ENCODE assay signal across 8 mouse cellular contexts in the genomic region with DNA sequence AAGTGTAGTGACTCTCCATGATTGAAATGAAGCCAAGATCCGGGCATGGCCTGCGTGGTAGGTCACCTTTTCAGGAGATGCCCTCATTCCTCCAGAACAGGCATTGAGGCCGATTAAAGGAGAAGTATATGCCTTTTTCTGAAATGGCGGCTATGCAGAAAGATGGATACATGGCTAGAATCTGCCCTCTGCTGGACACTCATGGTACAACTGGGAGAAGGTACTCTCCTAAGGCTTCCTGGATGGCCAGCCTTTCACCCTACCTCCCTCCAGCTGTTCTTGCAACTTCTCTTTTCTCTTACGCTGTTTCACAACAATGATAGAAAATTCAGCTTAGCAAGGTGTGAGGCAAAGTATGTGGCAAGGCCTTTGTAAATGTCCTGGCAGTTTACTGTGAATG. TPM values are rescaled to one million over a fixed set of nuclear protein-coding genes. Genes with fewer than 3 reads are reported as not detected.
DNase-seq lines count a peak whose midpoint lies in the region; ATAC-seq and TF ChIP-seq lines count a peak whose summit lies in the region.

No protein-coding gene starts in this region.

- no peaks in the 10 kb centered on the region for H3K9me3 ChIP-seq in liver, embryonic 12.5 days (replicated peaks)
- no peaks in the 10 kb centered on the region for H3K9me3 ChIP-seq in forebrain, embryonic 12.5 days
- no peaks in the 10 kb centered on the region for H3K9me3 ChIP-seq in hindbrain, embryonic 16.5 days (ENCODE audit: control insufficient read depth, low read length)
- H3K9me3 ChIP-seq in midbrain, postnatal 0 days (ENCODE audit: low read length) = no peaks in the 10 kb centered on the region

- H3K4me3 ChIP-seq in liver, embryonic 12.5 days = no peak overlapping the region
- H3K4me3 ChIP-seq in forebrain, embryonic 12.5 days (replicated peaks) = no peak overlapping the region
- no peak overlapping the region for H3K4me3 ChIP-seq in hindbrain, embryonic 16.5 days (ENCODE audit: low read length)
- no peak overlapping the region for H3K4me3 ChIP-seq in midbrain, postnatal 0 days (ENCODE audit: low read depth, low read length)

- H3K27me3 ChIP-seq in liver, embryonic 12.5 days (replicated peaks) = no peaks in the 10 kb centered on the region
- H3K27me3 ChIP-seq in forebrain, embryonic 12.5 days = no peaks in the 10 kb centered on the region
- H3K27me3 ChIP-seq in hindbrain, embryonic 16.5 days (replicated peaks; ENCODE audit: control insufficient read depth, insufficient read depth, low read length) = no peaks in the 10 kb centered on the region
- H3K27me3 ChIP-seq in midbrain, postnatal 0 days (ENCODE audit: insufficient read depth, low read length) = no peaks in the 10 kb centered on the region

- intact Hi-C loops in left cerebral cortex, postnatal 10 days (cut with DNase I) = no loop called here

- DNase-seq in liver = peak; percentile 67
- DNase-seq in brain, embryonic 14.5 days (ENCODE audit: low read depth) = peak; percentile 78
- peak; percentile 78 to 82 for DNase-seq in left cerebral cortex, postnatal 10 days (ENCODE audit: extremely low spot score in 1 of 2, low spot score in 2 of 2)
- DNase-seq in midbrain, postnatal 0 days (ENCODE audit: low spot score) = peak; percentile 83
- DNase-seq in spleen, postnatal 4 days (ENCODE audit: low spot score in 2 of 2) = peak; percentile 80 to 91

- no peak overlapping the region for H3K27ac ChIP-seq in liver, embryonic 12.5 days
- H3K27ac ChIP-seq in forebrain, embryonic 12.5 days = no peak overlapping the region
- no peak overlapping the region for H3K27ac ChIP-seq in hindbrain, embryonic 16.5 days (ENCODE audit: low read depth, low read length)
- peak overlapping the region; percentile 62; the same call in 1 of the 2 replicates for H3K27ac ChIP-seq in midbrain, postnatal 0 days (ENCODE audit: low read depth, low read length)

- H3K36me3 ChIP-seq in liver, embryonic 12.5 days = peaks cover 11% of the 10 kb centered on the region
- peaks cover 37% of the 10 kb centered on the region for H3K36me3 ChIP-seq in forebrain, embryonic 12.5 days (replicated peaks)
- H3K36me3 ChIP-seq in hindbrain, embryonic 16.5 days (ENCODE audit: control insufficient read depth, insufficient read depth, low read length) = peaks cover 13% of the 10 kb centered on the region; the same call in 1 of the 2 replicates
- peaks cover 26% of the 10 kb centered on the region for H3K36me3 ChIP-seq in midbrain, postnatal 0 days (ENCODE audit: insufficient read depth, low read length)

- H3K4me1 ChIP-seq in liver, embryonic 12.5 days = peaks cover 15% of the 10 kb centered on the region
- H3K4me1 ChIP-seq in forebrain, embryonic 12.5 days = no peaks in the 10 kb centered on the region
- no peaks in the 10 kb centered on the region for H3K4me1 ChIP-seq in hindbrain, embryonic 16.5 days (ENCODE audit: control insufficient read depth, insufficient read depth, low read depth, low read length)
- H3K4me1 ChIP-seq in midbrain, postnatal 0 days (ENCODE audit: insufficient read depth, low read length) = no peaks in the 10 kb centered on the region

- WGBS in liver, embryonic 12.5 days (ENCODE audit: insufficient replicate concordance) = 33% methylated on average over 5 of the region's 5 CpGs
- WGBS in forebrain, embryonic 12.5 days = 52% methylated on average over 5 of the region's 5 CpGs
- WGBS in hindbrain, embryonic 16.5 days = 48% methylated on average over 5 of the region's 5 CpGs
- WGBS in midbrain, postnatal 0 days = 40% methylated on average over 5 of the region's 5 CpGs

- H3K4me2 ChIP-seq in liver, embryonic 12.5 days = no peak overlapping the region
- no peak overlapping the region for H3K4me2 ChIP-seq in forebrain, embryonic 12.5 days
- no peak overlapping the region for H3K4me2 ChIP-seq in hindbrain, embryonic 16.5 days (ENCODE audit: low read length)
- no peak overlapping the region for H3K4me2 ChIP-seq in midbrain, postnatal 0 days (ENCODE audit: low read depth, low read length, poor library complexity, severe bottlenecking)

- no peak for TF ChIP-seq POLR2A in brain, embryonic 14.5 days (IDR thresholded peaks at IDR 0.05; ENCODE audit: borderline replicate concordance, extremely low read depth, insufficient read depth, insufficient read length, poor library complexity, severe bottlenecking)

- TF ChIP-seq CTCF in brain, embryonic 14.5 days (IDR thresholded peaks at IDR 0.05; ENCODE audit: borderline replicate concordance, extremely low read depth, insufficient read depth, insufficient read length) = peak; percentile 75; the same call in 1 of the 2 replicates
- peak; percentile 90 for TF ChIP-seq CTCF in midbrain, postnatal 0 days (IDR thresholded peaks at IDR 0.05)

- no peak for ATAC-seq in liver, embryonic 12.5 days
- peak; percentile 41; the same call in 1 of the 2 replicates for ATAC-seq in forebrain, embryonic 12.5 days (ENCODE audit: low FRiP score)
- ATAC-seq in hindbrain, embryonic 16.5 days = peak; percentile 64; the same call in 1 of the 2 replicates
- no peak for ATAC-seq in midbrain, postnatal 0 days (ENCODE audit: low FRiP score)

- H3K9ac ChIP-seq in liver, embryonic 12.5 days = no peak overlapping the region
- H3K9ac ChIP-seq in forebrain, embryonic 12.5 days = no peak overlapping the region
- no peak overlapping the region for H3K9ac ChIP-seq in hindbrain, embryonic 16.5 days (ENCODE audit: low read depth, low read length)
- no peak overlapping the region for H3K9ac ChIP-seq in midbrain, postnatal 0 days (replicated peaks; ENCODE audit: low read length, poor library complexity, severe bottlenecking)

RNA-seq across cellular contexts. Expression of gene Rab11fip4, which starts 13.3 kb away (rescaled TPM):
- 1.1 and 1.5 TPM in 2 replicates for polyA plus RNA-seq in liver, embryonic 12.5 days (2016; fragmentation: Nextera tagmentation; extraction: Ambion mirVana)
- polyA plus RNA-seq in brain, embryonic 14.5 days (2012; rRNA removed) = 39.5 and 55.0 TPM in 2 replicates
- 25.6 and 26.8 TPM in 2 replicates for polyA plus RNA-seq in forebrain, embryonic 12.5 days (2016; fragmentation: Nextera tagmentation; extraction: Ambion mirVana)
- polyA plus RNA-seq in hindbrain, embryonic 16.5 days (2015; fragmentation: Nextera tagmentation; extraction: Ambion mirVana) = 20.0 and 27.8 TPM in 2 replicates
- 100 to 1,000 TPM; 173 to 174 TPM for total RNA-seq in left cerebral cortex, postnatal 10 days (2021)
- 68.1 and 68.3 TPM in 2 replicates for total RNA-seq in midbrain, postnatal 0 days (2014; rRNA removed)
- polyA plus RNA-seq in midbrain, postnatal 0 days (2015; fragmentation: Nextera tagmentation; extraction: Ambion mirVana) = 19.0 and 19.9 TPM in 2 replicates

RNA-seq across cellular contexts. Expression of gene Evi2a, which starts 47.3 kb away (rescaled TPM):
- polyA plus RNA-seq in liver, embryonic 12.5 days (2016; fragmentation: Nextera tagmentation; extraction: Ambion mirVana) = 3.4 and 4.2 TPM in 2 replicates
- polyA plus RNA-seq in brain, embryonic 14.5 days (2012; rRNA removed) = 2.2 and 2.4 TPM in 2 replicates
- 2.9 and 3.0 TPM in 2 replicates for polyA plus RNA-seq in forebrain, embryonic 12.5 days (2016; fragmentation: Nextera tagmentation; extraction: Ambion mirVana)
- polyA plus RNA-seq in hindbrain, embryonic 16.5 days (2015; fragmentation: Nextera tagmentation; extraction: Ambion mirVana) = 3.1 TPM in 2 replicates
- 1 to 10 TPM; 4.7 to 6.1 TPM for total RNA-seq in left cerebral cortex, postnatal 10 days (2021)
- total RNA-seq in midbrain, postnatal 0 days (2014; rRNA removed) = 2.3 and 2.7 TPM in 2 replicates
- polyA plus RNA-seq in midbrain, postnatal 0 days (2015; fragmentation: Nextera tagmentation; extraction: Ambion mirVana) = 4.0 and 4.7 TPM in 2 replicates

RNA-seq across cellular contexts. Expression of gene Evi2, which starts 47.4 kb away (rescaled TPM):
- polyA plus RNA-seq in liver, embryonic 12.5 days (2016; fragmentation: Nextera tagmentation; extraction: Ambion mirVana) = 0.66 and 0.77 TPM in 2 replicates
- 0.03 and 0.07 TPM in 2 replicates for polyA plus RNA-seq in brain, embryonic 14.5 days (2012; rRNA removed)
- polyA plus RNA-seq in forebrain, embryonic 12.5 days (2016; fragmentation: Nextera tagmentation; extraction: Ambion mirVana) = 1.0 and 1.1 TPM in 2 replicates
- polyA plus RNA-seq in hindbrain, embryonic 16.5 days (2015; fragmentation: Nextera tagmentation; extraction: Ambion mirVana) = 0.39 and 0.61 TPM in 2 replicates
- total RNA-seq in left cerebral cortex, postnatal 10 days (2021) = under 1 TPM in 1 of 2 experiments, not detected in 1; 0.13 TPM
- total RNA-seq in midbrain, postnatal 0 days (2014; rRNA removed) = 0.24 TPM in 1 of 2 replicates, not detected in the other
- polyA plus RNA-seq in midbrain, postnatal 0 days (2015; fragmentation: Nextera tagmentation; extraction: Ambion mirVana) = 0.26 and 0.28 TPM in 2 replicates

RNA-seq across cellular contexts. Expression of gene Evi2b, which starts 54.2 kb away (rescaled TPM):
- 4.3 and 4.6 TPM in 2 replicates for polyA plus RNA-seq in liver, embryonic 12.5 days (2016; fragmentation: Nextera tagmentation; extraction: Ambion mirVana)
- polyA plus RNA-seq in brain, embryonic 14.5 days (2012; rRNA removed) = 0.82 and 1.0 TPM in 2 replicates
- polyA plus RNA-seq in forebrain, embryonic 12.5 days (2016; fragmentation: Nextera tagmentation; extraction: Ambion mirVana) = not detected in 2 replicates
- polyA plus RNA-seq in hindbrain, embryonic 16.5 days (2015; fragmentation: Nextera tagmentation; extraction: Ambion mirVana) = 0.36 TPM in 1 of 2 replicates, not detected in the other
- total RNA-seq in left cerebral cortex, postnatal 10 days (2021) = 1 to 10 TPM in 1 of 2 experiments, under 1 TPM in 1; 0.94 to 1.3 TPM
- total RNA-seq in midbrain, postnatal 0 days (2014; rRNA removed) = 0.77 TPM in 1 of 2 replicates, not detected in the other
- polyA plus RNA-seq in midbrain, postnatal 0 days (2015; fragmentation: Nextera tagmentation; extraction: Ambion mirVana) = 0.23 and 0.42 TPM in 2 replicates

Comparison
In these comparisons a context has a peak if more than half of its experiments do, and no peak if none do; other contexts are left out.
1. ATAC-seq: peak in forebrain, embryonic 12.5 days (single experiment) and hindbrain, embryonic 16.5 days (single experiment); none in liver, embryonic 12.5 days (single experiment) and midbrain, postnatal 0 days (single experiment).
2. Peak in every context shown above with its lines, with median percentiles within 50 percentile points of each other: DNase-seq.